Mouse (Mus musculus) bone marrow, adult 2 months (tissue): ENCODE measurements at regions not wholly inside any gene's neighbourhood (a gene's known extent, or its start where the extent isn't known, plus 50 kb on each side); places are given as distances from the start of the nearest gene placed in this dataset.

Experiments used
- CTCF ChIP-seq: fragments of 200-500 bp; IDR thresholded peaks from 2 replicates; pipeline ENCODE4 v1.5.1; 2011; ENCODE audit warnings: low read length, control low read depth; ENCODE audit not compliant: control insufficient read depth, insufficient read depth
- POLR2A ChIP-seq: fragments of 200-500 bp; IDR thresholded peaks from 2 replicates; pipeline ENCODE4 v1.6.1; 2011; ENCODE audit warnings: low read depth, mild to moderate bottlenecking, control low read depth, low read length, borderline replicate concordance; ENCODE audit not compliant: control insufficient read depth

DNA sequence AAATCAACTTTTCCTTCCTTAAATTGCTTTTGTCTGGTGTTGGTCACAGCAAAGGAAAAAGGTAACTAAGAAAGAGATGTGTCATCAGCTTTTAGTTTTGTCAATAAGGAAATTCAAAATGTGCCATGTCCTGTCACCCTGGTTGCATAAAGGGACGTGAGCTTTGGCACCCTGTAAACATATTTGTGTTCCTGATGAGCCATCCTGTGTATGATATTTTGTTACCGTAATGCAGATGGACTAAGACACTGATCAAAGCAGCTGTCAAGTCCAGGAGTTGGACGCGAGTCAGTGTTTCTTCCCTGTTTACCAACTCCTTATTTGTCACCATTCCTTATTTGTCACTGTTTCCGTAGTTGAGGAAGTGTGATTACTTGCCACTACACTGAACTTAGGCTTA, 166.3 kb downstream of the Rnd3 start:
- no peak for TF ChIP-seq CTCF
- TF ChIP-seq POLR2A: no peak
